Mouse (Mus musculus): ENCODE measurements at regions not wholly inside any gene's neighbourhood (a gene's known extent, or its start where the extent isn't known, plus 50 kb on each side); places are given as distances from the start of the nearest gene placed in this dataset.
"Not testable (repeated sequence)": the region's sequence is repeated elsewhere in the genome, so short reads cannot be mapped to it uniquely, and the experiment has no call there.

GRCm38 (mm10) chr1:189128246-189128645, 120.6 kb upstream of the Kctd3 start:
- not testable (repeated sequence) for H3K9ac ChIP-seq (ENCODE audit: low read length); H3K36me3 ChIP-seq (ENCODE audit: control insufficient read depth, insufficient read depth); ATAC-seq (replicated peaks; ENCODE audit: extremely low read depth, insufficient read depth, low FRiP score); H3K9me3 ChIP-seq (replicated peaks; ENCODE audit: control insufficient read depth, low read length); H3K4me1 ChIP-seq (ENCODE audit: control insufficient read depth, insufficient read depth, low read length); H3K4me3 ChIP-seq (ENCODE audit: low read length); H3K4me2 ChIP-seq (ENCODE audit: low read depth, low read length); H3K27me3 ChIP-seq (ENCODE audit: control insufficient read depth, insufficient read depth, low read length); H3K27ac ChIP-seq (ENCODE audit: low read length)
- 74% methylated on average over 5 of the region's 5 CpGs for WGBS

- no peak for ATAC-seq (replicated peaks; ENCODE audit: extremely low read depth, insufficient read depth, low FRiP score)
- Histone ChIP-seq H3K4me1 (ENCODE audit: control insufficient read depth, insufficient read depth, low read length) (no peaks in the 10 kb centered on the region), H3K36me3 (ENCODE audit: control insufficient read depth, insufficient read depth) (no peaks in the 10 kb centered on the region)
These were observed 119.7 kb upstream of the Kctd3 start for GRCm38 (mm10) chr1:189127367-189127766.

GRCm38 (mm10) chr1:189119941-189120735, 112.5 kb upstream of the Kctd3 start:
- Histone ChIP-seq H3K36me3 (ENCODE audit: control insufficient read depth, insufficient read depth) (no peaks in the 10 kb centered on the region), H3K9ac (ENCODE audit: low read length) (no peak overlapping the region), H3K4me2 (ENCODE audit: low read depth, low read length) (no peak overlapping the region), H3K4me3 (ENCODE audit: low read length) (no peak overlapping the region), H3K27me3 (ENCODE audit: control insufficient read depth, insufficient read depth, low read length) (no peaks in the 10 kb centered on the region), H3K27ac (ENCODE audit: low read length) (no peak overlapping the region), H3K4me1 (ENCODE audit: control insufficient read depth, insufficient read depth, low read length) (no peaks in the 10 kb centered on the region), H3K9me3 (replicated peaks; ENCODE audit: control insufficient read depth, low read length) (peaks cover 4% of the 10 kb centered on the region; the same call in 1 of the 2 replicates)
- no peak for ATAC-seq (replicated peaks; ENCODE audit: extremely low read depth, insufficient read depth, low FRiP score)
- WGBS: 72% methylated on average over 6 of the region's 6 CpGs

More at GRCm38 (mm10) chr1:189127367-189127766, 119.7 kb upstream of the Kctd3 start:
- 48% methylated on average over 5 of the region's 5 CpGs for WGBS
- Histone ChIP-seq H3K4me2 (ENCODE audit: low read depth, low read length) (no peak overlapping the region), H3K27me3 (ENCODE audit: control insufficient read depth, insufficient read depth, low read length) (no peaks in the 10 kb centered on the region), H3K9ac (ENCODE audit: low read length) (no peak overlapping the region), H3K4me3 (ENCODE audit: low read length) (no peak overlapping the region), H3K27ac (ENCODE audit: low read length) (no peak overlapping the region), H3K9me3 (replicated peaks; ENCODE audit: control insufficient read depth, low read length) (0 out of 2 replicates have a peak, but pooled peaks cover 4% of the 10 kb centered on the region)

- not testable (repeated sequence) for H3K27me3 ChIP-seq (ENCODE audit: control insufficient read depth, insufficient read depth, low read length); H3K27ac ChIP-seq (ENCODE audit: low read length); H3K9me3 ChIP-seq (replicated peaks; ENCODE audit: control insufficient read depth, low read length); H3K4me1 ChIP-seq (ENCODE audit: control insufficient read depth, insufficient read depth, low read length); H3K9ac ChIP-seq (ENCODE audit: low read length); H3K4me3 ChIP-seq (ENCODE audit: low read length); H3K36me3 ChIP-seq (ENCODE audit: control insufficient read depth, insufficient read depth); ATAC-seq (replicated peaks; ENCODE audit: extremely low read depth, insufficient read depth, low FRiP score); H3K4me2 ChIP-seq (ENCODE audit: low read depth, low read length)
- 59% methylated on average over 1 of the region's 1 CpGs for WGBS
These were observed 111.4 kb upstream of the Kctd3 start for GRCm38 (mm10) chr1:189119005-189119404.

- no peak overlapping the region for H3K27ac ChIP-seq (ENCODE audit: low read length)
- ATAC-seq (replicated peaks; ENCODE audit: extremely low read depth, insufficient read depth, low FRiP score): no peak; the same call in 1 of the 2 replicates
- 41% methylated on average over 5 of the region's 5 CpGs for WGBS
These were observed 110.9 kb upstream of the Kctd3 start for GRCm38 (mm10) chr1:189118582-189118981.

GRCm38 (mm10) chr1:189115914-189116313, 108.3 kb upstream of the Kctd3 start:
- no peaks in the 10 kb centered on the region for H3K4me1 ChIP-seq (ENCODE audit: control insufficient read depth, insufficient read depth, low read length)
- H3K27me3 ChIP-seq (ENCODE audit: control insufficient read depth, insufficient read depth, low read length): no peaks in the 10 kb centered on the region
- H3K9me3 ChIP-seq (replicated peaks; ENCODE audit: control insufficient read depth, low read length): peaks cover 2% of the 10 kb centered on the region; the same call in 1 of the 2 replicates
- no peak; the same call in 1 of the 2 replicates for ATAC-seq (replicated peaks; ENCODE audit: extremely low read depth, insufficient read depth, low FRiP score)
- no peak overlapping the region for H3K4me2 ChIP-seq (ENCODE audit: low read depth, low read length)
- H3K36me3 ChIP-seq (ENCODE audit: control insufficient read depth, insufficient read depth): no peaks in the 10 kb centered on the region
- H3K9ac ChIP-seq (ENCODE audit: low read length): no peak overlapping the region
- no peak overlapping the region for H3K4me3 ChIP-seq (ENCODE audit: low read length)
- WGBS: 76% methylated on average over 8 of the region's 8 CpGs
- no peak overlapping the region for H3K27ac ChIP-seq (ENCODE audit: low read length)

More at GRCm38 (mm10) chr1:189118582-189118981, 110.9 kb upstream of the Kctd3 start:
- Histone ChIP-seq H3K9ac (ENCODE audit: low read length) (no peak overlapping the region), H3K4me3 (ENCODE audit: low read length) (no peak overlapping the region), H3K9me3 (replicated peaks; ENCODE audit: control insufficient read depth, low read length) (peaks cover 6% of the 10 kb centered on the region; the same call in 1 of the 2 replicates), H3K4me1 (ENCODE audit: control insufficient read depth, insufficient read depth, low read length) (no peaks in the 10 kb centered on the region), H3K27me3 (ENCODE audit: control insufficient read depth, insufficient read depth, low read length) (no peaks in the 10 kb centered on the region), H3K4me2 (ENCODE audit: low read depth, low read length) (no peak overlapping the region), H3K36me3 (ENCODE audit: control insufficient read depth, insufficient read depth) (no peaks in the 10 kb centered on the region)

- Histone ChIP-seq H3K9me3 (replicated peaks; ENCODE audit: control insufficient read depth, low read length) (peaks cover 2% of the 10 kb centered on the region; the same call in 1 of the 2 replicates), H3K36me3 (ENCODE audit: control insufficient read depth, insufficient read depth) (no peaks in the 10 kb centered on the region), H3K27me3 (ENCODE audit: control insufficient read depth, insufficient read depth, low read length) (no peaks in the 10 kb centered on the region), H3K4me1 (ENCODE audit: control insufficient read depth, insufficient read depth, low read length) (no peaks in the 10 kb centered on the region), H3K4me3 (ENCODE audit: low read length) (no peak overlapping the region), H3K27ac (ENCODE audit: low read length) (no peak overlapping the region), H3K9ac (ENCODE audit: low read length) (no peak overlapping the region), H3K4me2 (ENCODE audit: low read depth, low read length) (no peak overlapping the region)
- ATAC-seq (replicated peaks; ENCODE audit: extremely low read depth, insufficient read depth, low FRiP score): no peak
- WGBS: 96% methylated on average over 1 of the region's 1 CpGs
These were observed 107.6 kb upstream of the Kctd3 start for GRCm38 (mm10) chr1:189115279-189115678.

GRCm38 (mm10) chr1:189108260-189109035, 100.8 kb upstream of the Kctd3 start:
- no peak overlapping the region for H3K27ac ChIP-seq (ENCODE audit: low read length)
- H3K4me2 ChIP-seq (ENCODE audit: low read depth, low read length): no peak overlapping the region
- H3K36me3 ChIP-seq (ENCODE audit: control insufficient read depth, insufficient read depth): no peaks in the 10 kb centered on the region
- no peaks in the 10 kb centered on the region for H3K9me3 ChIP-seq (replicated peaks; ENCODE audit: control insufficient read depth, low read length)
- no peaks in the 10 kb centered on the region for H3K4me1 ChIP-seq (ENCODE audit: control insufficient read depth, insufficient read depth, low read length)
- no peak overlapping the region for H3K4me3 ChIP-seq (ENCODE audit: low read length)
- 61% methylated on average over 8 of the region's 8 CpGs for WGBS
- no peak for ATAC-seq (replicated peaks; ENCODE audit: extremely low read depth, insufficient read depth, low FRiP score)
- no peaks in the 10 kb centered on the region for H3K27me3 ChIP-seq (ENCODE audit: control insufficient read depth, insufficient read depth, low read length)
- H3K9ac ChIP-seq (ENCODE audit: low read length): no peak overlapping the region

GRCm38 (mm10) chr1:189107841-189108240, 100.2 kb upstream of the Kctd3 start:
- no peaks in the 10 kb centered on the region for H3K4me1 ChIP-seq (ENCODE audit: control insufficient read depth, insufficient read depth, low read length)
- no peaks in the 10 kb centered on the region for H3K27me3 ChIP-seq (ENCODE audit: control insufficient read depth, insufficient read depth, low read length)
- H3K4me3 ChIP-seq (ENCODE audit: low read length): no peak overlapping the region
- H3K9ac ChIP-seq (ENCODE audit: low read length): no peak overlapping the region
- H3K9me3 ChIP-seq (replicated peaks; ENCODE audit: control insufficient read depth, low read length): no peaks in the 10 kb centered on the region
- WGBS: 64% methylated on average over 8 of the region's 8 CpGs
- H3K36me3 ChIP-seq (ENCODE audit: control insufficient read depth, insufficient read depth): no peaks in the 10 kb centered on the region
- ATAC-seq (replicated peaks; ENCODE audit: extremely low read depth, insufficient read depth, low FRiP score): no peak
- no peak overlapping the region for H3K4me2 ChIP-seq (ENCODE audit: low read depth, low read length)
- H3K27ac ChIP-seq (ENCODE audit: low read length): no peak overlapping the region

Measured in heart, embryonic 16.5 days (tissue).